Mouse (Mus musculus) layer of hippocampus, adult 9-10 months (tissue): ENCODE results near the gene Brix1.

ENCODE experiments used
- DNase-seq: peaks from one replicate; pipeline ENCODE4 v3.0.0; 2022; ENCODE audit warnings: low spot score

The Brix1 gene

GRCm38 (mm10) chr15:10447102-10447501 is 38.6 kb downstream of the Brix1 start:
- DNase-seq, result no peak

GRCm38 (mm10) chr15:10442275-10442674 is 43.5 kb downstream of the Brix1 start:
- no peak for DNase-seq

- DNase-seq, result no peak
These were observed 44.3 kb downstream of the Brix1 start for GRCm38 (mm10) chr15:10441493-10441892.

GRCm38 (mm10) chr15:10439963-10440362 is 45.8 kb downstream of the Brix1 start:
- DNase-seq, result no peak

GRCm38 (mm10) chr15:10436893-10437292 is 48.9 kb downstream of the Brix1 start:
- no peak for DNase-seq

GRCm38 (mm10) chr15:10426545-10427266 is 59.0 kb downstream of the Brix1 start:
- no peak for DNase-seq

- no peak for DNase-seq
These were observed 59.6 kb downstream of the Brix1 start for GRCm38 (mm10) chr15:10426124-10426523.
